Mouse (Mus musculus) naive thymus-derived CD4-positive, alpha-beta T cell, adult 2 months (primary cell): Measurements from ENCODE around the gene Ate1.

Experiments used
- DNase-seq: peaks from one replicate; pipeline ENCODE4 v3.0.0-alpha.2; 2011; ENCODE audit warnings: low read depth

The Ate1 gene

GRCm38 (mm10) chr7:130520812-130521422 lies 748 bp upstream of the Ate1 start:
- DNase-seq: no peak

GRCm38 (mm10) chr7:130519096-130520048 lies 797 bp downstream of the Ate1 start:
- DNase-seq: peak; percentile 96

GRCm38 (mm10) chr7:130518213-130519095 lies 1.7 kb downstream of the Ate1 start:
- peak; percentile 32 for DNase-seq

- no peak for DNase-seq
These were observed 9.9 kb downstream of the Ate1 start for GRCm38 (mm10) chr7:130510243-130510642.

- DNase-seq: no peak
These were observed 17.2 kb downstream of the Ate1 start for GRCm38 (mm10) chr7:130503006-130503405.

- no peak for DNase-seq
These were observed 18.7 kb downstream of the Ate1 start for GRCm38 (mm10) chr7:130501499-130501898.

GRCm38 (mm10) chr7:130493346-130493745 lies 26.8 kb downstream of the Ate1 start:
- DNase-seq: no peak

GRCm38 (mm10) chr7:130492026-130492425 lies 28.1 kb downstream of the Ate1 start:
- no peak for DNase-seq

- peak; percentile 18 for DNase-seq
These were observed 41.2 kb downstream of the Ate1 start for GRCm38 (mm10) chr7:130479003-130479402.

GRCm38 (mm10) chr7:130475970-130476369 lies 44.2 kb downstream of the Ate1 start:
- peak; percentile 44 for DNase-seq

- no peak for DNase-seq
These were observed 46.3 kb downstream of the Ate1 start for GRCm38 (mm10) chr7:130473881-130474280.

GRCm38 (mm10) chr7:130472683-130473082 lies 47.5 kb downstream of the Ate1 start:
- DNase-seq: no peak

GRCm38 (mm10) chr7:130471045-130471444 lies 49.1 kb downstream of the Ate1 start:
- no peak for DNase-seq

- DNase-seq: no peak
These were observed 64.5 kb downstream of the Ate1 start for GRCm38 (mm10) chr7:130455587-130456246.

- DNase-seq: no peak
These were observed 65.9 kb downstream of the Ate1 start for GRCm38 (mm10) chr7:130454226-130454625.

GRCm38 (mm10) chr7:130435776-130436175 lies 84.4 kb downstream of the Ate1 start:
- no peak for DNase-seq

GRCm38 (mm10) chr7:130432141-130432540 lies 88.0 kb downstream of the Ate1 start:
- DNase-seq: no peak

- DNase-seq: no peak
These were observed 93.6 kb downstream of the Ate1 start for GRCm38 (mm10) chr7:130426586-130426985.

GRCm38 (mm10) chr7:130425991-130426390 lies 94.2 kb downstream of the Ate1 start:
- no peak for DNase-seq

GRCm38 (mm10) chr7:130419961-130420360 lies 100.2 kb downstream of the Ate1 start:
- no peak for DNase-seq

GRCm38 (mm10) chr7:130407622-130408021 lies 112.5 kb downstream of the Ate1 start:
- DNase-seq: no peak

GRCm38 (mm10) chr7:130403346-130403745 lies 116.8 kb downstream of the Ate1 start:
- DNase-seq: no peak
